Mouse (Mus musculus) CH12F3 (cell line): ENCODE measurements around the gene Pimreg.

Experiments used
- in situ Hi-C: fragments of 300-500 bp; cut with MboI; formaldehyde crosslinking; loops from 2 replicates; pipeline ENCODE4 v1.14.3; 2020; ENCODE audit warnings: low sequenced_read_pairs

The Pimreg gene

DNA sequence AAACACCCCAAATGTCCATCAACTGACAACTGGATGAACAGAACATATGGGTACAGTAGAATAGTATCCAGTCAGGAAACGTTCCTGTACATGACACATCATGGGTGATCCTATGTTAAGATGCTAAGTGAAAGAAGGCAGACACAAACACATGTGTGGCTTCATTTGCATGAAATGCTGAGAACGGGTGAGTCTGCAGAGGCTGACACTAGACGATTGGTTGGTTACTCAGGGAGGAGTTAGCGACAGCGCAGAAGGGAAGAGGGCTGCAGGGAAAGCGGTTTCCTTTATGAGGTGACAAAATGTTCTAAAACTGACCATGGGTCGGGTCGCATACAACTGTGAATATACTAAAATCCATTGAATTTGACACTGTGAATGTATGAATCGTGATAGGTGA lies 18.6 kb downstream of the Pimreg start:
- in situ Hi-C loops, result loop anchor here (25.0 kb wide), 1 partner anchor 477 kb away; no protein-coding TSS in a partner anchor

DNA sequence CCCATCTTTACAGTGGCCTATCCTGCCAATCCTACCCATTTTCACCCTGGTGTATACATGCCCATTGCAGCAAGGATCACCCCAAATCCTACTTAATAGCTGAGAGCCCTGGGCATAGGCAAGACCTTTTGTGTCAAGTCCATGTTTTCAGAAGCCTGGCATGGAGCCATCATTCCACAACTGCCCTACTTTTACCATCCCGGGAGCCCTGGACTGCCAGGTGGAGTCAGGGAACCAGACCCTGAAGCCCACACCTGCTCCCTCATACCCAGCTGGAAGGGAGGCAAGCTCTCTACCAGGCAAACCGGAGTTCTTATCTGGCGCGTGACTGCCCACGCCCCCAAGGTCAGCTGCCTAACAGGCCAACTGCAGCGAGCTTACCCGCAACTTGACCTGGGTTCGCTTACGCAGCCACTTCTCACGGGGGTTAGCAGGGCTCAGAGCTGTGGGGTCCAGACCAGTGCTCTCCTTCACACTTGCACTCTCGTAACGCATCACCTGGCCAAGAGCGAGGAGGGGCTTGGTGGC lies 19.3 kb downstream of the Pimreg start:
- in situ Hi-C loops, result loop anchor here (25.0 kb wide), 1 partner anchor 476 kb away; no protein-coding TSS in a partner anchor

DNA sequence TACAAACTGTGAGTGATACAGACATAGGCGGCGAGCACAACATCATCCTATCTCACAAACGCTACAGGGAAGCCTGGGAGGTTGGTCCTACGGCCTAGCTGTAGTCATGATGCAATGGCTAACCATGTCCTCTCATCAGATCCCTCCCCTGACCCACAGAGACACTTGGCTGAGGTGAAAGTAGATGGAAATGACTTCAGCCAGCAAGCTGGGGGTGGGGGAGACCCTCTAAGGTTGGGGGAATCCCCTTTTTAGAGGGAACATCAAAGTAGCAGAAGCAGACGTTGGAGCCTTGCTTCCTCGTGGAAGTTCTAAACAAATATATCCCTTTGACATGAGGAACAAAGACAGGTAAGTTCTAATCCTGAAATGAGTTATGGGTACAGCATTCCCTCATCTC lies 22.6 kb downstream of the Pimreg start:
- in situ Hi-C loops, result loop anchor here (25.0 kb wide), 1 partner anchor 473 kb away; no protein-coding TSS in a partner anchor

DNA sequence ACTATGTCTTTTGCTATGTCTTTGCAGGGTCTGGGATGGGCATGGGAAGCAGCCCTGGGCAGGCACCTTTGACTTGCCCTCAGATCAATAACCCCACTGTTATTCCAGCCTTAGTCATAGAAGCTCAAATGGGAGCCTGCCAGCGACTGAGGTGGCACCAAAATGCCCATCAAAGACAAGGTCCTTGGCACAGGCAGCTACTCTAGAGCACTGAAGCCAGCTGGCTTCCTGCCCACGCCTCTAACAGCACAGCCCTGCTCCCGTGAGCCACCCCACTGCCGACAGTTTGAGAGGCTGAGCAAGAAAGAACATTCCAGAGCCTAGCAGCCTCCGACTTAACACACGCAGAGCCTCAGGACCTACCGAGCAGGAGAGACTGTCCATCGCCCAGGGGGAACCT lies 23.3 kb downstream of the Pimreg start:
- in situ Hi-C loops, result loop anchor here (25.0 kb wide), 1 partner anchor 472 kb away; no protein-coding TSS in a partner anchor

DNA sequence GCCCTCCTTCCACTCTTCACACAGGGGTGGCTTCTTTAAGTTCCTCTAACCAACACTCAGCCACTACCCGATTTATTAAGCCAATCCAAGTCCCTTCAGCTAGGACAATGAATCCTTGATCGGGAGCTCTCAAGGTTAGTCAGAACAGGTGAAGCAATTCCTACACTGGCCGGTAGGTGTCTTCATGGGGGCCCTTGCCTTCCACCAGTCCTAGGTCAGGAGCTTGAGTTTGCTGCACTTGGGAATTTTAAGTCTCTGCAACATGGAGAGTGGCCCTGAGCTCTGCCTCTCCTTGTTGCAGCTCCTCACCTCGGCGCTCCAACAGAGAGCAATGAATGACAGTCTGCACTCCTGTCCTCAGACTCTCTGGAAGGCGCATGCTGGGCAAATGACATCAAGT lies 24.5 kb downstream of the Pimreg start:
- in situ Hi-C loops, result loop anchor here (25.0 kb wide), 1 partner anchor 471 kb away; no protein-coding TSS in a partner anchor

DNA sequence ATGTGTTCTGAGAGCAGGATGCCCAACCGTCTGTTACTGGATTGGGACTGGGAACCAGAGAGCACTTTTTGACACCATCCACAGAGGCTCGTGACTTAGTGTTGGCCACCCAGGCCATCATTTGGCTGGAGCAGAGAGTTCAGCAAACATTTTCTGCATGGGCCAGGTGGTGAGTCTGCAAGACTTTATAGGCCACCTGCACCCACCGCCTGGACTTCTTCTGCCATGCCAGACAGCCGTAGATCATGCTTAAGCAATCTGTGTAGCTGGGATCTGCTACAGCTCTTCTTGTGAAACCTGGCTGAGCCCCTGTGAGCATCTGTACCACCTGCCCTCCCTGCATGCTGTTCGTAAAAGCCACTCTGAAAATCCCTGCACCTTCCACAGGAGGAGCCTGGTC lies 25.5 kb downstream of the Pimreg start:
- in situ Hi-C loops, result loop anchor here (25.0 kb wide), 1 partner anchor 470 kb away; no protein-coding TSS in a partner anchor

DNA sequence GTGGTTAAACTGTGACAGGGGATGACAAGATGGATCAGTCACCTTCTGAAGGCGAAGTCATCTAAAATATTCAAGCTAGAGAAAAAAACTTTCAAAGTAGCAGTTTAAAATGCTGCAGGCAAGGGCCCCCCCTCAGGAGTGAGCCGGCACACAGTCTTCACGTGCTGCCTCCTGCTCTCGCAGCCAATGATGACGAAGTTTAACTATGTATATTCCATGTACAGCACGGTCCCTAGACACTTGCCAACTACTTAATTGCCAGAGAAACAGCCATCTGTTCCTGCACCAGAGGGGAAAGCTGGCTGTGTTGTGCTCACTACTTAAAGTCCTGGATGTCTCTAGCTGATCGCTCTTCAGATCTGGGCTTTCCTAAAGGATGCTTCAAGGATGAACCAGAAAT lies 26.2 kb downstream of the Pimreg start:
- in situ Hi-C loops, result loop anchor here (25.0 kb wide), 1 partner anchor 469 kb away; no protein-coding TSS in a partner anchor

DNA sequence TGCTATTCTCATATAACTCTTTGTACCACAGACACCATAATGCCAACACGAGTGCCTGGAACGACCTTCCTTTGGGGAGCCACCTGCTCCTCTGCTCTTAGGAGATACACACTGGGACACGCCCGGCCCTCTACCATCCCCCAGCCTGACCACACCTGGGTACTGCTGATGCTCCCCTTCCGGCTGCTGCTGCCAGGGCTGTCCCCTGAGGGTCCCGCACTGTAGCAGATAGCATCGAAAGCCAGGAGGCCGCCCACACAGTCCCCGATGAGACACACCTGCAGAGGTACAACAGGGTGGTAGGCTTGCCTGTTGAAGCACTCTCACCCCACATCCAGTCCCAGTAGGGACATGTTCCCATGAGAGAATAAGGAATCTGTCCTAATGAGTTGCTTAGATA lies 28.9 kb downstream of the Pimreg start:
- in situ Hi-C loops, result loop anchor here (25.0 kb wide), 1 partner anchor 467 kb away; no protein-coding TSS in a partner anchor

DNA sequence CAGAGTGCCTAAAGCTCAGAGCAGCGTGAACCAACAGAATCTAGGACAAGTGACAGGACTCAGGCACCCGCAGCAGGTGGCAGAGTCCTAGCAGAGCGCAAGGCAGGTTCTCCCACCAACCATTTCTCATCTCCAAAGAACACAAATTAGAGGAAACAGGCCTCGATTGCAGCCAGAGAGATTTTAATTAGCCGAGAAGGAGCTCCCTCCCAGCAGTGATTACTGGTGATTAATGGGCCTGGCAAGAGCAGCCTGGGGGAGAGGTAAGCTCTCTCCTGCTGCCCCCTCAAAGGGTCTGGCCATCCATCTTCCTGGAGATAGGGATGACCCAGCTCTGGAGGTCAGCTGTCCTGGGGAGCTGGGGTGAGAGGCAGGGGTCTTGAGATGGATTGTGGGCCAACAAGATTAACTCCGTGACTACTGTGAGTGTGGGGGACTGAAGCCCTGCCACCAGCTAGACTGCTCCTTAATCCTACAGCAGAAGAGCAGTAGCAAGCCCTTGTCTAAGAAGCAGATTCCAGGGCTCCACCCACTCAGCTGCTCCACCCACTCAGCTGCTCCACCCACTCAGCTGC lies 30.6 kb downstream of the Pimreg start:
- in situ Hi-C loops, result loop anchor here (25.0 kb wide), 1 partner anchor 465 kb away; no protein-coding TSS in a partner anchor

DNA sequence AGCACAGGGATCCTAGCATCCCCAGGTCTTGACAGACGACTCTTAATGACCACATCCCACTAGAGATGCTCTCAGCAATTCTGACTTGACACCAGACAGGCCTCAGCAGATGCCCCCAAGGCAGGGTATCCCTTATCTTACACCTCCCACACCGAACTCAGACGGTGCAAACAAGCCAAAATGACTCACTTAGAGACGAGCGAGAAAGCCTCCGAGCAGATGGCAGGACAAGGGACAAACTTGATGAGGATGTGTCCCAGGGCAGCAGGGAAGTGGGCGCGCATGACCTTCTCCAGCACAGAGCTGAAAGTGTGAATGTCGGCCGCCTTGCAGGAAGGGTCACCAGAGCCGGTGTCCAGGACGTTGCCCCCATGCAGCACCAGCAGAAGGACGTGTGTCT lies 32.4 kb downstream of the Pimreg start:
- in situ Hi-C loops, result loop anchor here (25.0 kb wide), 1 partner anchor 463 kb away; no protein-coding TSS in a partner anchor

DNA sequence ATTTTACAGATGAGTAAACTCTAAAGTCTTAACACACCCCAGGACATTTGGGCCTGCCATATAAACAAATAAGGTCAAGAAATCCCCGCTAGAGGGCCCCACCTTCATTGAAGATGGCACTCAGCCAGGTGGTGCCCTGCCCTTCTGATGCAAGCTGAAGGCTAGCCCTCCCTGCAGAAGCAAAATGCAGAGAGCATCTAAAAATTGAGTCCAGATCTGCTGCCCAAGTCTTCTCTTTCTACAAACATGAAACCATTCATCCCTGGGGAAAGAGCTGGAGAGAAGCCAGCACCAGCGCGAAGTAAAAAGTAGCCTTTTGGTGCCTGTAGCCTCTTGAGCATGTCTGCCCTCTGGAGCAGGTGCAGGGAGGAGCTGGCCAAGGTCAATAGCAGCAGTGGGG lies 36.2 kb downstream of the Pimreg start:
- in situ Hi-C loops, result no loop called here

DNA sequence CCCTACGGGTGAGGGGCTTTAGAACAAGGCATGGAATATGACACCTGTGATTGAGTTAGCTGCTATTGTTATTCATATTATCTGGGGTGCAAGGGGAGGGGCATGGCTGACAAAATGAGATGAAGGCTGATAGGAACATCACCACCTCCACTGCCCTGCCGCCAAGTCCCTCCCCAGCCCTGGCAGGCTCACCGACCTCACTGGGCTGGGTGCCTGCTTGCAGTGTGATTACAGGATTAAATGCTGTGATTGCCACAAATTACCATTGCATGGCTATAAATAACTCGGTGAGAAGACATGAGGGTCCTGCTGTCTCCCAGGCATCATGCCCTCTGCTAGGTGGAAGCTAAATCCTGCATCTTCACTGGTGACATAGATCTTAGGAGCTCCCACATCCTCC lies 36.8 kb downstream of the Pimreg start:
- in situ Hi-C loops, result no loop called here

DNA sequence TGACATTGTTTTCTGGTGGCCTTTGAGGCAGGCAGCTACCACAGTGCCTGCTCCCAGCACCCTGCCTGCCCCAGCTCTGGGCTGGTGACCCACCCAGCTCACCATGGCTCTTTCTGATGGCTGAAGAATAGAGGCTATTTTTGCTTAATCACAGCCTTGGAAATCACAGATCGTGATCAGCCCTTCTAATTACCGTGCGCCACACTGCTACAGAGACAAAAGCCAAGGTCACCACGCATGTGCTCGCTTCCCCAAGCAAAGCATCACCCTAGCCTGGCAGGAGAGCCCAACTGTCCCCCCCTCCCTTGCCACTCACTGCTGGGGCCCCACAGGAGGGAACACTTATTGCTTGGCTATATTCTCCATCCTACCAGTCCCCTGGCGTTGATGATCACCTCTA lies 38.6 kb downstream of the Pimreg start:
- in situ Hi-C loops, result no loop called here

DNA sequence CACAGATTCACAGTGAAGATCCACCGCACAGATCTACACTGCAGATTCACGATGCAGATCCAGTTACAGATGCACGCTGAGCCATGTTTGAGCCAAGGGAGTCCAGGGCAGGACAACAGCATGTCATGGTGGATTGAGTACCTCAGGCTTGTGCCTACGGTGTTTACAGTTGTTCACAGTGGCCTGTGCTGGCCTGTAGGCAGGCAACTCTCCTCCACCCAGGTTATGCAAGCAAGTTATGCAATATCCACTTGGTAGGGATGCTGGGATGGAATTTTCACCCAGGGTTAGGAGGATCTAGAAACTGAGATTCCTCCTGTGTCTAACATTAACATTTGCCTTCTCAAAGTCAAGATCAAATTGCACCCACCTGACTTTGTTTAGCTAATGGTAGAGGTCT lies 40.8 kb downstream of the Pimreg start:
- in situ Hi-C loops, result no loop called here

DNA sequence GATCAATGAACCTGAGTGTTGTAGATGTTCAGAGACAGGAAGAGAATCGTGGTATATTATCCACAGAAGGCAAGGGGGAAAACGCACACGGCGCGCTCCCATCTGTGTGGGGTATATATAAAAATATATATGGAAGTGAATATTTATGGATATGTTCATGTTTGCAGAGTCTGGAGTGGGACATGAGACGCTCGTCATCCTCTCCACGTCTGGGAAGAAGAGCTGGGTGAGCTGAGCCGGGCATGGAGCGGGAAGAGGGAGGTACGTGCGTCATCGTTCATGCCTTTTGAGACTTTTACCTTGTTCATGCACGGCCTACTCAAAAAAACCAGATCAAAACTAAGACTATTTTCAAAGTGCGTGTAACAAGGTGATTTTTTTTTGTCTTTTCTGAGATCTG lies 42.5 kb downstream of the Pimreg start:
- in situ Hi-C loops, result no loop called here

DNA sequence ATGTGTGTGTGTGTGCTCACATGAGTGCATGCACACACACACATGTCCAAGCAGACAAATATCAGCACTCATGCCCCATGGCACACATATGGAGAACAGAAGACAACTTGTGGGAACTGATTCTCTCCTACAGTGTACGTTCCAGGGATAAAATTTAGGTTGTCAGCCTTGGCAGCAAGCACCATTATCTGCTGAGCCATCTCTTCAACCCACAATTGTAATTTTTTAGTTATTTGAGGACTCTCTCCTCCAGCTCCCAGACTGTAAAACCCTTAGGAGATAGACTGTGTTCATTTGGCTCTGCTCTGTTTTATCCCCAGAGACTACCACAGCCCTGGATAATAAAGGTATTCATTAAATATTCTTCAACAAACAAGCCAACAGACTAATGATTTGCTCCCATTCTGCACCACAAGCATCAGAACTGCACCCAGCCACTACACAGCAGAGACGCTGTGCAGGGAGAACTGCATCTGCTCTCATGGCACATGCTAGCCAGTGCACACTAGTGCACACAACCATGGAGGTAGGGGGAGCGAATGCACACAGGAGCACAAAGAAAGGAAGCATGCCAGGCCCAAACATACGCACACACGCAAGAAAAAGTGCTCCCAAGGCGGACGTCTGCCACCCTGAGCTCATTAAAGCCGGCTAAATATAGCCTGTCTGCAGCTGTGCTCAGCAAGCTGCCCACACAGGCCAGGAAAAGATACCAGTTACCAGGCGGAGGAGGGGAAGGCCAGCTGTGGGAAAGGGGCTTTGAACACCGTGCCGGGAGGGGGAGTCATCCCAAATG lies 44.6 kb downstream of the Pimreg start:
- in situ Hi-C loops, result no loop called here

DNA sequence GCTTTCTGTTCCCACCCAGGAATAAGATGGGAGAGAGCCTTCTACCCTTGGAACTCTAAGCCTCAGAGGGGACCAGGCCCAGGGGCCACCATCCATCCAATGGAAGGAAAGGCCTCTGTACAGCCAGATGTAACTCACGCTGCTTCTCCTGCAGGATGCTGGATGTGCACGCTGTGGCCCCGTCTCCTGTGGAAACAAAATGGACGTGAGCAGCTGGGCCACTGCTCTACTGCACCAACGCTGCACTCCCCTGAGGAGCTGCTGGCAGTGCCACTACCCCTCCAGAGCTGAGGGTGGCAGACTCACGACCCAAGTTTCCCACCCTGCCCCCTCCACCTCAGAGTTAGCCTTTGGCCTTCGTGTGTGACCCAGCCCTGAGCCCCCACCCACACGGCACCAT lies 50.6 kb downstream of the Pimreg start:
- in situ Hi-C loops, result no loop called here

DNA sequence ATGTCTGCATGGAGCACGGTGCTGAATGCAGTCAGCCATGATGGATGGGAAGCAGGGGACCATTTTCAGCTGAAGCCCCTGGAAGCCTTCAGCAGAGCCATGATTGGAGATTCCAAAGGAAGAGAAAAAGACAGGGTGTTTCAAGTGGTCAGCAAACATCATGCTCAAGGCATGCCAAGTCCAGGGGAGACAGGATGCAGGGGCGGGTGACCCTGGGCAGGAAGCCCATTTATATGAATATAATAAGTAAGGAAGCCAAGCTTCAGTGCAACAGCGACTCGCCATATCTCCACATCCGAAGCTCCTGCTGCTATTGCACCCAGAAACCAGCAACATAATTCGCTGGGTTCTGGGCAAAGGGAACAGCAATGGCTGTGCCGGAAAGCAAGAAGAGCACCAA lies 52.6 kb downstream of the Pimreg start:
- in situ Hi-C loops, result no loop called here

DNA sequence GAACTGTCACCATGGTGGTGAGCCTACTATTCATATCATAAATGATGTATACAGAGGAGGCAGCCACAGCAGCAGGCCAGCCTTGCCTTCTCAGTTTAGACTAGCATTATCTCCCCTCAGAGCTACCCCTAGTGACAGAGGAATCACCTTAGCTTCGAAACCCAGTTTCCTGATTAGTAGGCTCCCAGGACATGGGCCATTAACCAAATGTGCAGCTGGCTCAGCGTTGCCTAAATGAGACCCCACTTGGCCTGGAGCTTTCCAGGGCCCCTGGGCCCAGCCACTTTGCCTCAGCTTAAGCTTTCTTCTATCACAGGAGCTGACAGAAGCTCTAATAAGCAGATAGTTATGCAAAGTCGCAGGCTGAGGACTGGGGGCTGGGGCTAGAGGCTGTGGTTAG lies 54.2 kb downstream of the Pimreg start:
- in situ Hi-C loops, result no loop called here
